Mouse (Mus musculus) megakaryocyte, adult 5-6 weeks (primary cell): ENCODE measurements around the gene Dcaf4. TPM values are rescaled to one million over a fixed set of nuclear protein-coding genes. Genes with fewer than 3 reads are reported as not detected.

Experiments used
- total RNA-seq, 2 experiments: library from RNA; stranded (forward) in 1 of 2; stranded (reverse) in 1 of 2; fragments of 153-499, 151-499 nt in 1 of 2; fragments of 221-1000, 200-1000 nt in 1 of 2; gene quantifications; 2 replicates each; pipeline versions ENCODE4 v1.2.3 to v1.2.4; 2015 to 2017

Gene Dcaf4
- total RNA-seq, 2 experiments from 2014 or later: 5.4 to 5.8 TPM

Other genes starting within 250 kb of the Dcaf4 start
- gene Dpf3, start 32.8 kb upstream of the Dcaf4 start, total RNA-seq (2015): 0.36 TPM in 1 of 2 replicates, not detected in the other
- 1.6 and 5.0 TPM in 2 replicates for gene Dpf3, start 32.8 kb upstream of the Dcaf4 start, total RNA-seq (2017)
- gene Zfyve1, start 76.8 kb downstream of the Dcaf4 start, total RNA-seq (2015): 8.3 and 10.1 TPM in 2 replicates
- 13.6 and 18.8 TPM in 2 replicates for gene Zfyve1, start 76.8 kb downstream of the Dcaf4 start, total RNA-seq (2017)
- 117 and 145 TPM in 2 replicates for gene Rbm25, start 110.8 kb downstream of the Dcaf4 start, total RNA-seq (2015)
- gene Rbm25, start 110.8 kb downstream of the Dcaf4 start, total RNA-seq (2017): 127 and 162 TPM in 2 replicates
- gene Psen1, start 167.7 kb downstream of the Dcaf4 start, total RNA-seq (2015): 108 and 111 TPM in 2 replicates
- 94.4 and 120 TPM in 2 replicates for gene Psen1, start 167.7 kb downstream of the Dcaf4 start, total RNA-seq (2017)
- gene Papln, start 243.2 kb downstream of the Dcaf4 start, total RNA-seq (2015): not detected in 2 replicates
- gene Papln, start 243.2 kb downstream of the Dcaf4 start, total RNA-seq (2017): not detected in 2 replicates